Mouse (Mus musculus): Measurements from ENCODE around the gene Schip1. TPM values are rescaled to one million over a fixed set of nuclear protein-coding genes. Genes with fewer than 3 reads are reported as not detected.

The Schip1 gene
- total RNA-seq, 2 experiments from 2014 or later, result 126 to 145 TPM

DNA sequence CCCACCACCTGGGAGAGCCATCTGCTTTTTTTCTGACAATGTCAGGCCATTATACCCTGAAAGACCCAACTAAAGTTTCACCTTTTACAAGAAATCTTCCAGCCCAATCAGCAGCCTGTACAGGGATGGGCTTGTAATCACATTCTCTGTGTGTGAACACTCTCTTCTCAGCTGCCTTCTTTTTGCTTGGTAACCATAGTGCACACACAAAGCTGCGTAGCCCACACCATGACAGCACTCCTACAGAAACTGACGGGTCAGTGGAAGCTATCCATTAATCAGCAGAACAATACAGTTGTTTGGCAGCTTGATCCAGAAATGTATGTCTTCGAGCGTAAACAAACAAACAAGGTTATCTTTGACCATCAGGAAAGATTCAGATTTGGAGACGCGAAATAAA lies 205.6 kb downstream of the Schip1 start:
- no peak for DNase-seq

DNA sequence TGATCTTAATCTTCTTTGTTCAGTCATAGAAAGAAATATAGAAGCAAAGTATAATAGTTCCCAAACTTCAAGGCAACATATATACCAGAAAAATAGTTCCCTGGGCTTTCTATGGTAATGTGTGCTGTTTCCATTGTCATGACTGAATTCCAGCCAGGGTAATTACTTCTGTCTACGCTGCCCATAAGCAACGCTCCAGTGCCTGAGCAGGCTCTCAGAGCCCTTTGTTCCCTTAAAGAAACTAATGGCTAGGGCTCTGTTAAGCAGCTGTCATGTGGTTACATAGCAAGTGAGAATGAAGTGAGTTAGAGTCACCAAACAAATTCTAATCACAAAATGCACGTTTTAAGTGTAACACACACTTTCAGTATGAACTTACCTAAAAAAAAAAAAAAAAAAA lies 206.9 kb downstream of the Schip1 start:
- no peak for DNase-seq

DNA sequence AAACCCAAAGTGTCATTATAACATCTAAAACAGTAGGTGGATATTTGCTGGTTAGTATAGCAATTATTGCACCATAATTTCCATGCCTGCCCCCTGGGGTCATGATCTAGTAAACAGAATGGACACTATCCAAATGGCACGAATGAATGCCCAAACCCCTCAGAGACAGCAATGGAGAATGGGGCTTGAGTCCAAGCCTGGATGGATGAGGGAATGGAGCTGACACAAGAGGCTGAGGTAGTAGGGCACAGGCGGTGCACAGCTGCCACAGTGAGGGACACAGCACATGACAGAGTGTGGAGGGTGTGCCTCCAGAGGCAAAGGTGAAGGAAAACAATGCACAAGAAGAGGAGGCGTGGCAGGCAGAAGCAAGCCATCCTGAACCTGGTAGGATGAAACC lies 207.3 kb downstream of the Schip1 start:
- DNase-seq, result no peak

DNA sequence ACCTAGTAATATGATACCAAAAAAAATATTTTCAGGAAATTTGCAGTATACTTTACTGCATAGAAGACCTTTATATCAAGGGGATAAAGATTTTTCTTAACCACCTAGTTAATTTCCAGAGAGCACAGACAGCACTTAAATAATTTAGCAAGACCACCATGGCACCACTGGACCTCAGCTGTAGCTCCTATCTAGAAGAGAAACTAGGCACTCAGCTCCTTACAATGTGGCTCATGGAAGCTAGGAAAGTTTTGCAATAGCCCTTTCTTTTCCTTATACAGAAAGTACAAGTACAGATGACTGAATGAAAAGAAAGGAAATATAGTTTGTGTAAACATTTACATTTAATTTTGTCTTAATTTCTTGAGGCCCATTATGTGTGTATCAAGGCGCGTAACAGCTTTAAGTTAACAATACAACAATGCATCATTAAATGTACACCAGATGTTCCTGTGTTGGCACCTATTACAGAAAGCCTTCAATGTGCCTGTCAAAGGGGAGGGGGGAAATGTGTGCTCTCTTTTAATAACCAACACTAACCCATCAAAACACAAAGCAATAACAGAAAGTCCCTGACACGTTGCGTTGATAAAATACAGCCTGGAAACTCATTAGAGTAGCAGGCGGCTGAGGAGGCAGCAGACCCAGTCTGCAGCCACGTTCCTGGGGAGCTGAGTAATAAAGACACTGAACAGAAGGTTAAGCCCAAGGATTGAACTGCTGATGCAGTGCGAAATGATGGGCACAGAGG lies 218.4 kb downstream of the Schip1 start:
- no peak for DNase-seq

DNA sequence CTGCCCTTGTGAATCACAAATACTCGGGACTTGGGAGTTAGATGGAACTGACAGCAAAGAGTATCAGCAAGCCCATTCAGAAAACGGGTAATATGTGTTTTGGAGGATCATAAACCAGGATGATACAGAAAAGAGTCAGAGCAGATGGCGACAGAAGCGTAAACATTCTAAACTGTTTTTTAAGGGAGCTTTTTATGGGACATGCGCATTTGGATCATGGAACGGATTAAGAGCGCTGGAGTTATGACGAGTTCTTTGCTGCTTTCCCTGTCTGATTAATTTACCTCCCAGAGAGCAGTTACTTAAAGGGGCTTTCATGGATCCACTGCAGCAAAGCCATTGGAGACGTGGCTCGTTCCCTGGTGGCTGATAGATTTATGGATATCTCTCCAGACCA lies 219.0 kb downstream of the Schip1 start:
- DNase-seq, result no peak

DNA sequence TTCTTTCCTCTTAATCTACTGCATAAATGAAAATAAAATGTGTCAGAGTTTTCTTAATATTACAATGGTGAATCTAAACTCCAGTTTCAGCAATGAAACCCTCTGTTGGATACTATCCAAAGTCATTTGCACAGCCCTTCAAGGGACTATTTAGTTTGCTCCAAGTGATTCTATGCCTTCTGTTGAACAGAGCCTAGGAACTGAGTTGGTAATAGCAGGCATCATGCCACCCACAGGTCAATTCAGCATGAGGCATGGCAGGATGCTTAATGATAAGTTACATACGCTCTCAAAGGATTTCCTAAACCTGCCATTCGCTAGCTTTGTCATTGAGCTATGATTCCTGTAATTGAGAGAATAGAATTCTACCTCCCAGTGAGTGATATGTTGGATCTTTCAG lies 219.9 kb downstream of the Schip1 start:
- DNase-seq, result no peak

DNA sequence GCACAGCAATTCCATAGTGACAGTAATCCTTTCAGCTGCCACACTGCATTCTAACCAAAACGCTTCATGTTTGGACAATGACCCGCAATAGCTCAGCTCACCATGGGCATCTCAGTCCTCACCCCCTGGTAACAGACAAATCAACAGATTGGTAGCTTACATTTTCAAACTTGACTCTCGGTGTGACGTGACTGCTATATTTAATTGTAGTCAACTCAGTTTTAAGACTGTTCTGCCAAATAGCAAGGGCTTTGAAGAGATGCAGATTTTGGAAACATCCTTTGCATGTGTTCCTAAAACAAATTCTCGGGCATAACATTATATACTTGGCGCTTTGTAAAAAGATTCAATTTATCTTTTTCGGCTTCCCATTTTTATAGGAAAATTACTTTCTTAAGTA lies 232.2 kb downstream of the Schip1 start:
- no peak for DNase-seq

DNA sequence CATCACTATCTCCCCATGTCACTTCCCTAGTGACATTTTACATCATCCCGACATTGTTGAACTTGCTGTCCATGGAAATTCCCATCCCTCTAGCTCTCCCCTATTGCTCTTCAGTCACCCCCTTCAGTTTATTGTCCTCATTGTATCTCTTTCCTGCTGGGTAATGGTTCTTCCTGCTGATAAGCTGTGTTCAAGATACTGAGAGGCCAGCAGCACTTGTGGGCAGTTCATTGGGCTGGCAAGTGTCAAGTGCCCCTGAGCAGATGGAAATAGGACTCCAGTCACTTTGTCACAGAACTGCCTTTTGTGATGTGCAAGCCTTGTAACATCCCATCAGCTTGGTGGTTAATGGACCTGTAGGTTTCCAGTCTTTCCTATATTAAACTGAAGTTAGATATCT lies 241.0 kb downstream of the Schip1 start:
- no peak for DNase-seq

DNA sequence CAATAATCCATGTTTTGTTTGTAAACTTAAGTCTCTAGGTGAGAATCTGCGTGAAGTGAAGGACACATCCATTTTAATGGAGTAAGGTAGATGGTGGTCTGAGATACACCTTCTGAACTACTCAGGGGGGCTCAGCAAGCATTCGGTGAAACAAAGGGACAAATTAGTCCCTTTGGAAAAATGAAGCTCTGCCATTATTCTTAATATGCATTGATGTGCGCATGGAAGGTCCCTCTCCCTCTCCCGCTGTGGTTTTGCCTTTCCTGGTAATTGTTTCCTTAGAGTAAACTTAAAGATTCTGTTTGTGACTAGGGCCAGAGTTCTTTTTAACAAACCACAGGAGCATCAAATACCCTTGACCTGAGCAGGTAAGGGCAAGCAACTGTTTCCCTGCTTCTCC lies 242.1 kb downstream of the Schip1 start:
- DNase-seq, result no peak

DNA sequence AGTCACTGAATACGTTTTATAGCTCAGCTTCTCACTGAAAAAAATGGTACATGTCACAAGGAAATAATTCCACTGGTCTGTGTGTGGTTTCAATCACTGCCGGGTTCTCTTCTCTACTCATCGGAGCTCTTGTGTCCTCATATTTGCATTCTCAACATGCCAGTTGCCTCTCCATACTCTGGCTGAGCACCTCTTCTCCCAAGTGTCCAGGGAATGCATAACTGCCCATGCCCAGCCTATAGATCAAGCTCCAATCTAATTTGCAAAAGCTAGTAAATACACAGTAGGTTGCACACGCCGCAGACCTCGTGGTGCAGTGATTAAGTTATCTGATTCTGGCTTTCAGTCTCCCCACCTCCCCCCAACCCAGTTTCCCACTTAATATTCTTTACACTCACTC lies 261.0 kb downstream of the Schip1 start:
- no peak for DNase-seq

DNA sequence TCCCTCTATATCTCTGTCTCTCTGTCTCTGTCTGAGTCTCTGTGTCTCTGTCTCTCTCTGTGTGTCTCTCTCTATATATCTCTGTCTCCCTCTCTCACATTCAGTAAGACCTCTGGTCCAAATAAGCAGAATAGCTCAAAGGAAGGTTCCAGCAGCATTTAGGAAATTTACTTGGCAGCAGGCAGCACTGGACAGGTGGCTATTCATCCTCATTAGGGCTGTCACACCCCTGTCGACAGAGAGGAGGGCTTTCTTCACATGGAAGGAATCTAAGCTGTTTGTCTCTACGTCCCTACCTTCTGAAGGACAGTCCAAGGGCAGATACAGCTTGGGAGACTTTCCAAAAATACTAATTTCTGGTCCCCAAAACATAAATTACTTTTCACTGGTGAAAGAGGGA lies 267.9 kb downstream of the Schip1 start:
- no peak for DNase-seq

DNA sequence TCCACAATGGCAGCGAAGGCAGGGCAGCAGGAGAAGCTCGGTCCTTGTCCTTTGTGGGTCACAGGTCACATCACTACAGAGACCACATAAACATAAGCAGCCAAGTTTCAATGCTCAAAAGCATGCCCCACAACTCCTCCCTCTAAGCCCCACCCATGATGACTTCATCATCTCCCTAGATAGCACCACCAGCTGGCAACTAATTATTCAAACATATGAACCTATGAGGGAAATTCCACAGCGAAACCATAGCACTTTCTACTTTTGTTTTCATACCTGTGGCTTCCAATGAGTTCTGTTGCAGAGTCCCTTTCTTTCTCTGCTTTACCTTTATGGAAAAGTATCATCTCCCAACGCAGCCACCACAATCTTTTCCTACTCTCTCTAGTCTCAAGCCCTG lies 270.9 kb downstream of the Schip1 start:
- no peak for DNase-seq

DNA sequence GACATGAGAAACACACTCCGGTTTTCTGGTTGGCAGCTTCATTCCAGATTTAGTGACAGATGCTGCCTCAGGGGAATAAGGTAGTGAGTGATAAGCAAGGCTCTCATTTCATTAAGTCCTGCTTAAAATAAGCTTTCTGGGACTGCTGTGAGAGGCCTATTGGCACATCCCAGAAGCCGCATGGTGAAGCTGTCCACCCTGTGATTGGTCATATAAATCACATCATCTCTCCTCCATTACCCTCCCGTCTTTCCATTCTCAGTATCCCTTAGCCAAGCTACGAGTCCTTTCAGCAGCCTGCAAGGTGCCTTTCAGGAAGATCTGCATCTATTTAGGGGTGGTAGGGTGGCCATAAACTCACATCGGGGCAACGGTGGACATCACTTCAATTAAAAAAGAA lies 286.0 kb downstream of the Schip1 start:
- DNase-seq, result no peak

DNA sequence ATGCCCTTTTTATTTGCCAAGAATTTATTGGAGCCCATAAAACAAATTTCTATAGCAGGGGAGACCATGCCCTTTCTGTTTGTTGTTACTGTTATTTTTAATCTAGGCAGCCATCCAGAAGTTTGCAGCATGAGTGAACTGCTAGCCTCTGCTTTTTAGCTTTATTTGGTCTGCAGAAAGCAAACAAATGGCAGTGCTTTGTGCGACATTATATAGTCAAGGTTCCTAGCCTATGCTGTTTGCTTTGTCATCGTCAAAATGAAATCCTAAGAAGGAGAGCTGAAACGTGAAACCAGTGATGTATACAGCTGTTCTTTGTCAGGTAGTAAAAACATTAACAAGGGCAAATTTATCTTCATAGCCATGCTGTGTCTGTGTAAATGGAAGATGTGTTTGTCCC lies 286.9 kb downstream of the Schip1 start:
- DNase-seq, result no peak

DNA sequence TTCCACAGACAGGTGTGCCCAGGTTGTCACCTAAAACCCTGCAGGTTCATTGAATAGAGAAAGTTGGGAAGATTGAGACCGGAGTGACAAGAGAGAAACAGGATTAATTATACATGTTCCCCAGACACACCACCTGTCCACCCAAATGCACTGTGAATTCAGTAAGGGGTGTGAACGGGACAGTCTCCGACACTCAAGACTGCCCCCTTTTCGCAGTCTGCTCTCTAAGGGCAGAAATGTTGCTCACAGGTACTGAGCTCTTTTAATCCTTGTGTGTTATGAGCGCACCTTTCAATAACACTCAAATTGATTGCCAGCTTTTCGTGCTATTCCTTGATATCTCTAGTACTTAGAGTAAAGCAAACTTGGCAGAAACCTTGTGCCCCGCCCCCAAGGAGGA lies 288.4 kb downstream of the Schip1 start:
- DNase-seq, result no peak

DNA sequence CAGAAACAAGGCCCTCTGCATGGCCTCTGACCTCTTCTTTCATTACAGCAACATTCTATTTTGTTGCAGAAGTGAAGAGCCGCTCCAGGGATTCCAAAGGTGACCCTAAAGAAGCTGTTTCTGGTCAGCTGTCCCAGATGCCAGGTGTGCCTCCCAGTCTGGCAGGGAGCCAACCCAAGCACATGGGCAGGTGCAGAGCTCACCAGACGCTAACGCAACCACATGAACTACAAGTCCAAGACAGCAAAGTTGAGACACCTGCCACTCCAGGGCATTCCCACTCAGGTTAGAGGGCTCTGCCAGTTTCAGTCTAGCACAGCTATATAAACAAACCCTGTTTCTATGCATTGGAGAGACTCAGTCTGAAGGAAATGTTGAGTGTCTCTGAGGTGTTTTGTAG lies 288.9 kb downstream of the Schip1 start:
- DNase-seq, result no peak

DNA sequence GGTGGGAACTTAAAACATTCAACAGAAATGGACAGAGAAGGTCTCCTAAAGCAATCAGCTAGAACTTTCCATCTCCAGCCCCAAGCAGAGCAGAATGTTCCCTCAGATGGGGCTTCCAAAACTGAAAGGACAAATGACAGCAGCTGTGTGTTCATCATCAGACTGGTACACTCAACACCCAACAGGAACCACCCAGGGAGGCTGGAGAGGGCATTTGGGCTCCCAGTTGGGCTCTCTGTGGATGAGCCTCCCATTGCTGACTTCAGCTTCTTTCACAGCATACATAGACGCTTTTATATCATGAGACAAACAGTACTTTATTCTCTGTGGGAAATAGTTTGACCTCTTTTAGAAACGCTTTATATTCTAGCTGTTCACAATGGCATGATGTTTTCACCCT lies 291.9 kb downstream of the Schip1 start:
- DNase-seq, result no peak

DNA sequence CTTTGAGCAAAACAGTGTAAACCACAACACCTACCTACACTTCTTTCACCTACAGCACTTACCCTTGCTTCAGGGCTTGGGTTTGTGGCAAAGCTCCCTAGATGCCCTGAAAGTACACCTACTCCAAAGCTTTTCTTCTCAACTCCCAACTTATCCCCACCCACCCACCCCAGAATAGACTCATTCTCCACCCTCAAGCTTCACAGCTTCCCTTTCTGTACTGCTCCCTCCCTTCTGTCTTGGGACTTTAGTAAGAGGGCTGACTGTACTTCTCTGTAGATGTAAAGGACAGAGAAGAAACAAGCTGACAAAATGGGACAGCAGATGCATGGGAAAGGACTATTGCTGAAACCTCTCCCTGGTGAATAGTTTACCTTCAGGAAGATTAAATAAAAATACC lies 303.4 kb downstream of the Schip1 start:
- DNase-seq, result no peak

DNA sequence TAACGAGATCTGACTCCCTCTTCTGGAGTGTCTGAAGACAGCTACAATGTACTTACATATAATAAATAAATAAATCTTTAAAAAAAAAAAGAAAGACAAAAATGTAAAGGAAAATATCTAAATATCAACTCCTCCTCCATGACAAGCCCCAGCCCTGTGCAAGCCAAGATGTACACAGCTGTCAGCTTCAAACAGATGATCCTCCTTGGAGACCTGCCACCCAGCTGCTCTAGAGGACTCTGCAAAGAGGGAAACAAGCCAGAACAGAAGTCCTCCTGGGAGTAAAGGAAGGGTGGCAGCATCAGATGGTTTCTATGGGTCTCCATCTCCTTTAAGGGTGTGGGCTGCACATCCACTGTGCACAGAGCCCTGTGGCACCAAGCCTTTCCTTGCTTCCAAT lies 308.3 kb downstream of the Schip1 start:
- no peak for DNase-seq

DNA sequence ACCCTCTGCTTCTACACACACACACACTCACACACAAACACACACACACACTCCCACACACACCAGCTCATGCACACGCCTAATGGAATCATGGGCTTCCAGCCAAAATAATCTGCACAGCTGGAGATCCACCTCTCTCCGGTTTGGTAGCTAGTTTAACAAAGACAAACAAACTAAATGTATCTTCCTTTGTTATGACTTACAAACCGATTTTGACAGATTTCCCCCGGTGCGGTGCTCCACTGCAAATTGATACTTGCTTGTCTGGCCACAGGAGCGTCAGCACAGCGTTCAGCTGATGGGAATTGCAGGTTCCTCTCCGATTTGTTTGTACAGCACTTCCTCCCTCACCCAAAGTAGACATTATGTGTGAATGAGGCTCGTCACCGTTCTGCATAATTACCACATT lies 310.5 kb downstream of the Schip1 start:
- DNase-seq, result no peak

DNA sequence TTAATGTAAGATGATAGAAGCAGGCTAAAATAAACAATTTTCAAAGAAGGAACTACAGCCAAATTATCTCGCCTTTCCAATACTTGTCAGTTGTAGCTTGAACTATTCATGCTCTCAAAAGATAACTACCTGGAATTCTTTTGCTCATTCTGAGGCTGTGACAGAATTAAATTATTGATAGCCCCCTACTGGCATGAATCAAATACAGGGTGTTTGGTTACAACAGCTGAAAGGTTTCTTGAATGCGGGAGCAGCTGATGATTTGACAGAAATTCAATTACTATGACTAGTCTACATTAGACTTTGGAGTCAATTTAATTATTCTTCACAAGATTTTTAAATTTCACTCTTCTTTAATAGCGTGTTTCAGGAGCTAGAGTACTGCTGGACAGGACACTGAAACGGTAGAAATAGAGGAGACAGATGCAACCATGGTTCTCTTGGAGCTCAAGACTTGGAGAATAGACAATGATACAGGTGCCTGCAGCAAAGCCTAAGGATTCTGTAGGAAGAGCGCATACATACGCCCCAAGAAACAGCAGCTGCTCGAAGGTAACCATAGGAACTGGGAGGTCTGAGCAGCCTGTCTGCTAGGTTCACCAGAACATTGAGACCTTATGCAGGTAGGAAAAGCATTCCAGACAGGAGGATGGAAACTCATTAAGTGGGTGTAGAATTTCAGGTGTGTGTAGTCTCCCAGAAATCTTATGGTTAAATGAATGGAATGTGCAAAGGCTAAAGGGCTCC lies 313.0 kb downstream of the Schip1 start:
- no peak for DNase-seq

DNA sequence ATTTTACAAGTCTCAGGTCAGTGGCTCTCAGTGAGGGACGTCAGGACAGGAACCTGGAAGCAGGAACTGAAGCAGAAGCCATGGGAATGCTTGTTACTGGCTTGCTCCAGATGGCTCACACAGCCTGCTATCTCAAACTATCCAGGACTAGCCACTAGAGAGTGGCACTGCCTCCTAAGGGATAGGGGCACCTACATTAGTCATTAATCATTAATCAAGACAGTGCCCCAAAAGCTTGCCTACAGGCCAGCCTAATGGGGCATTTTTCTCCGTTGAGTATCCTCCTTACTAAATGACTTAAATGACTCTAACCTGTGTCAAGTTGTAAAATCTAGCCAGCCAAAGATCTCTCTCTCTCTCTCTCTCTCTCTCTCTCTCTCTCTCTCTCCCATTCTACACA lies 314.2 kb downstream of the Schip1 start:
- DNase-seq, result no peak

DNA sequence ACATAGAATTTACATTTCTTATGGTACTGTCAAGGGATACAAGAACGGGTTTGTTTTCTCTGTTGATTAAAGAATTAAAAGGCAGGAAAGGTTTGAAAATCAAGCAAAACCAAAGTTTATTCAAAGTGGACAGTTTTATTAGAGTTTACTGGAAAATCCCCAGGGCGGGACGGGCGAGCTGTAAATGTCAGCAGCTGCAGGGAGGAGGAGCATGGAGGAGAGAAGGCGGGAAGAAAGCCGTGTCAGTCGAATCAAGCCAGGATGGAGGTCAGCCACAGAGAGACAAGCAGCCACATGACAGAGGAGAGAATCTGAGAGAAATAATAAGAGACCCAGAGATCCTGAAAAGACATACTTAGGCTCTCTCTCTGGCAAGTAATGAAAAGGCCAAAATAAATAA lies 314.6 kb downstream of the Schip1 start:
- no peak for DNase-seq

DNA sequence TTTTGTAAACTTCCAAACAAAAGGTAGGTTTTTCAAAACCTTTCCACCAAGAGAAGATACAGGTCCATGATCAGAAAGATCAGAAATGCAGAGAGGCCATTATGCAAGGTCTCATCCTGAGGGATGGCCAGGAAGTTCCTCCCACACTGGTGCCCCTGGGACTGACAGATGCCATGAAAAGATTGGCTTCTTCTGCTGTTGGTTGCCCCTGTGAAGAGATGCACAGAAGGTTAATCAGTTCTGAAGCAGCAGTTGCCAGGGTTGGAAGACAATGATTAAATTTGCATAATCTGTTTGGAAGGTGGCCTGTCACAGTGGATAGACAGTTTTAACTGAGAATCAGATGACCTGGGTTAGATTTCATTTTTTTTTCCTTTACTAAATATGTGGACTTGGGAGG lies 319.1 kb downstream of the Schip1 start:
- no peak for DNase-seq
